Mouse (Mus musculus): ENCODE results near the gene Olig3. TPM values are rescaled to one million over a fixed set of nuclear protein-coding genes. Genes with fewer than 3 reads are reported as not detected.
"Not testable (repeated sequence)": the region's sequence is repeated elsewhere in the genome, so short reads cannot be mapped to it uniquely, and the experiment has no call there.

The Olig3 gene
- polyA plus RNA-seq, 1 experiment from 2014 or later = not detected

DNA sequence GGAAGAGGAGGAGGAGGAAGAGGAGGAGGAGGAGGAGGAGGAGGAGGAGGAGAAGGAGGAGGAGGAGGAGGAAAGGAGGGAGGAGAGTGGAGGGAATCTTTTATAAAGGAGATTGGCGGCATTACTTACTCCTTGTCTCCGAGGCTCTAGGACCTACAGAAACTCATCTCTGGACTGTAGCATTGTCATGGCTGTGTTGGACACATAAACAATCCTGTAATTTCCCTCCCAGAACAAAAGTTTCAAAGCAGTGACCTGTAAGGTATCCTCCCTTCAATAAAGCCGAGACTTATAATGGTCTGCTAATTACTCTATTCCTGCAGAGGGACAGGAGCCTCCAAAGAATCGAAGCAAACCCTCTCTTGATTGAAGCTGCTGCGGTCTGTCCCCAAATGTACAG, 7.0 kb downstream of the Olig3 start:
- Histone ChIP-seq H3K4me2 (no peak overlapping the region), H3K36me3 (no peaks in the 10 kb centered on the region), H3K9ac (no peak overlapping the region), H3K27me3 (peaks cover 63% of the 10 kb centered on the region), H3K4me3 (no peak overlapping the region), H3K27ac (no peak overlapping the region), H3K4me1 (peaks cover 16% of the 10 kb centered on the region), H3K9me3 (no peaks in the 10 kb centered on the region)
- ATAC-seq (ENCODE audit: insufficient number of reproducible peaks, low FRiP score, low TSS enrichment, low read depth) = no peak
- WGBS = 6% methylated on average over 5 of the region's 5 CpGs

GRCm38 (mm10) chr10:19369143-19369542, 12.8 kb downstream of the Olig3 start:
- no peak overlapping the region for H3K9ac ChIP-seq
- no peaks in the 10 kb centered on the region for H3K36me3 ChIP-seq
- no peak for ATAC-seq (ENCODE audit: insufficient number of reproducible peaks, low FRiP score, low TSS enrichment, low read depth)
- H3K4me2 ChIP-seq = no peak overlapping the region
- H3K4me3 ChIP-seq = no peak overlapping the region
- H3K4me1 ChIP-seq = no peaks in the 10 kb centered on the region
- WGBS = 78% methylated on average over 9 of the region's 9 CpGs
- H3K9me3 ChIP-seq = no peaks in the 10 kb centered on the region
- H3K27me3 ChIP-seq = peaks cover 17% of the 10 kb centered on the region
- H3K27ac ChIP-seq = no peak overlapping the region

- H3K36me3 ChIP-seq = no peaks in the 10 kb centered on the region
- H3K9ac ChIP-seq = no peak overlapping the region
- no peaks in the 10 kb centered on the region for H3K4me1 ChIP-seq
- 52% methylated on average over 3 of the region's 3 CpGs for WGBS
- peaks cover 7% of the 10 kb centered on the region; the same call in 1 of the 2 replicates for H3K27me3 ChIP-seq
- no peak overlapping the region for H3K4me3 ChIP-seq
- ATAC-seq (ENCODE audit: insufficient number of reproducible peaks, low FRiP score, low TSS enrichment, low read depth) = no peak
- H3K4me2 ChIP-seq = no peak overlapping the region
- no peaks in the 10 kb centered on the region for H3K9me3 ChIP-seq
- H3K27ac ChIP-seq = no peak overlapping the region
Measured at GRCm38 (mm10) chr10:19370146-19370545, 13.8 kb downstream of the Olig3 start.

DNA sequence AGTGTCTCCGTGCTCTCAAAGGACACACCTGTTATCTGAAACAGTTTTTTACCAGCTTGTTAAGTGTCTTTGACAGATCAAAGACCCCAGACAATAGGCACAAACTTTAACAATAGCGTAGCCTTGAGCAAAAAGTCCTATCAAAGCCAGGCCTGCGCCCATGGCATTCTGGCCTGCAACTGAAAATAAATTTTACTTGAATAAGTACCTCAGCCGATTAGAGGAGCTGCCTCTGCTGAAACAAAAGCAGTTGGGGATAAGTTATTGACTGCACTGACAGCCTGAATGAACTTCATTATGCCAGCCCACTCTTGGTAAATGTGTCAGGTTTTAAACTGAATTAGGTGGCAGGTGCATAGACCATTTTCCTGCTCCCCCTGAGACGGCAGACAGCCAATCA, 15.9 kb downstream of the Olig3 start:
- H3K27me3 ChIP-seq = no peaks in the 10 kb centered on the region
- H3K36me3 ChIP-seq = no peaks in the 10 kb centered on the region
- no peak overlapping the region for H3K4me2 ChIP-seq
- no peaks in the 10 kb centered on the region for H3K9me3 ChIP-seq
- H3K4me3 ChIP-seq = no peak overlapping the region
- WGBS = 42% methylated on average over 5 of the region's 5 CpGs
- ATAC-seq (ENCODE audit: insufficient number of reproducible peaks, low FRiP score, low TSS enrichment, low read depth) = no peak
- no peak overlapping the region for H3K27ac ChIP-seq
- H3K9ac ChIP-seq = no peak overlapping the region
- no peaks in the 10 kb centered on the region for H3K4me1 ChIP-seq

DNA sequence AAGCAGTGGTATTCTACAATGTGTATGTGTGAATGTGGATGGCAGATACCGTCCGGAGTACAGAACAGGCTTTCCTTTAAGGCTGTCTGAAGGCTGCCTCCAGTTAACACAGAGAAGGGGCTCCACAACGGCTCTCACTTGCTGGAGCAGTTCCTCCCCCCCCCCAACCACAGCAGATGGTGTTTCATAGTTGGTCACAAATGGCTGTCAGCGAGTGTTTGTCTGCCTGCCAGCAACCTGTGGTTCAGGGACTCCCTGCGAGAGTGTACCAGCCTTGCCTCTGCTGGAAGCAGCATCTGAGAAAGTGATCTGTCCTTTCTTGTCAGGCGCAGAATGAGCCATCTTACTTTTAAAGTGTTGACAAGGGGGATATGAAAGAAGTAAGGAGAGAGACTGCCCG, 17.5 kb downstream of the Olig3 start:
- ATAC-seq (ENCODE audit: insufficient number of reproducible peaks, low FRiP score, low TSS enrichment, low read depth) = no peak
- H3K4me3 ChIP-seq = no peak overlapping the region
- H3K4me2 ChIP-seq = no peak overlapping the region
- WGBS = 54% methylated on average over 7 of the region's 7 CpGs
- no peaks in the 10 kb centered on the region for H3K36me3 ChIP-seq
- no peak overlapping the region for H3K27ac ChIP-seq
- H3K4me1 ChIP-seq = no peaks in the 10 kb centered on the region
- no peaks in the 10 kb centered on the region for H3K27me3 ChIP-seq
- no peaks in the 10 kb centered on the region for H3K9me3 ChIP-seq
- H3K9ac ChIP-seq = no peak overlapping the region

GRCm38 (mm10) chr10:19374311-19374710, 18.0 kb downstream of the Olig3 start:
- no peaks in the 10 kb centered on the region for H3K9me3 ChIP-seq
- no peaks in the 10 kb centered on the region for H3K4me1 ChIP-seq
- H3K9ac ChIP-seq = no peak overlapping the region
- no peak overlapping the region for H3K27ac ChIP-seq
- no peaks in the 10 kb centered on the region for H3K36me3 ChIP-seq
- WGBS = 76% methylated on average over 3 of the region's 3 CpGs
- ATAC-seq (ENCODE audit: insufficient number of reproducible peaks, low FRiP score, low TSS enrichment, low read depth) = no peak
- H3K4me2 ChIP-seq = no peak overlapping the region
- H3K4me3 ChIP-seq = no peak overlapping the region
- no peaks in the 10 kb centered on the region for H3K27me3 ChIP-seq

DNA sequence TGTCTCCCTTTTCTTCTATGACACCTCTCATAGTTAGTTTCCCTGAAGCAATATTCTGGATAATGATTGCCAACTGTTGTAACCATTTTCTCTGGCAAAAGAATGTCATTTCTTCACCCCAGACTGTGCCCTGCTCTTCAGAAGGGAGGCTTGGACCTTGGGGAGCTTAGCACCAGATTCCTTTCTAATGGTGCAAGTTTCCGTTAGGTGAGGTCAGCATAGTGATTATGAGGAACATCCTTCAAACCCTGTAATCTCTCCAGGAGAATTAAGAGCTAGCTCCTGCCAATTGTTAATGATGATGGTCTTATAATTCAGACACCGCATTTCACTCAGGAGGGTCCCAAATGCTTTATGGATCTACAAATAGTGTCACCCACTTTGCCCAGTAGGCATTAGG, 19.5 kb downstream of the Olig3 start:
- Histone ChIP-seq H3K9me3 (no peaks in the 10 kb centered on the region), H3K4me1 (no peaks in the 10 kb centered on the region), H3K27ac (no peak overlapping the region), H3K9ac (no peak overlapping the region), H3K4me3 (no peak overlapping the region), H3K27me3 (no peaks in the 10 kb centered on the region), H3K36me3 (no peaks in the 10 kb centered on the region), H3K4me2 (no peak overlapping the region)
- ATAC-seq (ENCODE audit: insufficient number of reproducible peaks, low FRiP score, low TSS enrichment, low read depth) = no peak
- 83% methylated on average over 2 of the region's 2 CpGs for WGBS

GRCm38 (mm10) chr10:19380971-19381370, 24.6 kb downstream of the Olig3 start:
- H3K36me3 ChIP-seq; H3K4me3 ChIP-seq; ATAC-seq (ENCODE audit: insufficient number of reproducible peaks, low FRiP score, low TSS enrichment, low read depth); H3K4me2 ChIP-seq; H3K9me3 ChIP-seq; H3K4me1 ChIP-seq; H3K9ac ChIP-seq; H3K27me3 ChIP-seq; H3K27ac ChIP-seq: not testable (repeated sequence)
- WGBS = 88% methylated on average over 1 of the region's 1 CpGs

DNA sequence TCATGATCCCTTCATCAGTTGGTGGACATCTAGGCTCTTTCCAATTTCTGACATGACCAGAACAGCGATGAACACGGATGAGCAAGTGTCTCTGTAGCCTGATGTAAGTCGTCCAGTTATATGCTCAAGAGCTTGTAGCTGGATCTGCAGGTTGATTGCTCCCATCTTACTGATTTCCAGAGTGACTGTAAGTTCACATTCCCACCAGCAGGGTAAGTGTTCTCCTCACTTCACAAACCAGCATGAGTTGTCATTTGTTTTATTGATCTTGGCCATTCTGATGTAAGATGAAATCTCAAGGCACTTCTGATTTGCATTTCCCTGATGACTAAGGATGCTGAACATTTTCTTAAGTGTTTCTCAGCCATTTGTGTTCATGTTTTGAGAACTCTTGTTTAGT, 27.8 kb downstream of the Olig3 start:
- Histone ChIP-seq H3K36me3 (no peaks in the 10 kb centered on the region), H3K27me3 (no peaks in the 10 kb centered on the region), H3K27ac (no peak overlapping the region), H3K4me3 (no peak overlapping the region), H3K4me2 (no peak overlapping the region), H3K9me3 (no peaks in the 10 kb centered on the region), H3K4me1 (no peaks in the 10 kb centered on the region), H3K9ac (no peak overlapping the region)
- 80% methylated on average over 3 of the region's 3 CpGs for WGBS
- no peak for ATAC-seq (ENCODE audit: insufficient number of reproducible peaks, low FRiP score, low TSS enrichment, low read depth)

DNA sequence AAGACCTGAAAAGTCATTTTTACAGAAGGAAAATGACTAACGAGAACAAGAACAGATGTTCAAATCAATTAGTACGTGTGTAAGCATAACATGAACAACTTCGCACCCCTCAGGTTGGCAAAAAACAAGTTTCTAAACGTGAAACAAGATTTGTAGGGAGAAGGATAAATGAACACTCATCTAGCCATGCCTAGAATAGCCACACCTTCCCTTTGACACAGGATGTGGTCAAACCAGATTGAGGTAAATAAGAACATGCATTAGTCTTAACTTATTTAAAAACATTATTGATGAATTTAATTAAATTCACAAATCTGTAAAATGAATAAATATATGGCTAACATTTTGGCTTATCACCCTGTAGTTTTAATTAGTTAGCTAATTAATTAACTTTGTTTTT, 35.5 kb downstream of the Olig3 start:
- Histone ChIP-seq H3K27me3 (no peaks in the 10 kb centered on the region), H3K27ac (no peak overlapping the region), H3K9me3 (no peaks in the 10 kb centered on the region), H3K4me2 (no peak overlapping the region), H3K4me1 (no peaks in the 10 kb centered on the region), H3K36me3 (no peaks in the 10 kb centered on the region), H3K4me3 (no peak overlapping the region), H3K9ac (no peak overlapping the region)
- 63% methylated on average over 4 of the region's 4 CpGs for WGBS
- ATAC-seq (ENCODE audit: insufficient number of reproducible peaks, low FRiP score, low TSS enrichment, low read depth) = no peak

GRCm38 (mm10) chr10:19396485-19397137, 40.3 kb downstream of the Olig3 start:
- Histone ChIP-seq H3K4me3 (no peak overlapping the region), H3K27me3 (no peaks in the 10 kb centered on the region), H3K9ac (no peak overlapping the region), H3K4me1 (no peaks in the 10 kb centered on the region), H3K36me3 (no peaks in the 10 kb centered on the region), H3K9me3 (no peaks in the 10 kb centered on the region), H3K27ac (no peak overlapping the region), H3K4me2 (no peak overlapping the region)
- WGBS = 45% methylated on average over 9 of the region's 9 CpGs
- ATAC-seq (ENCODE audit: insufficient number of reproducible peaks, low FRiP score, low TSS enrichment, low read depth) = no peak

GRCm38 (mm10) chr10:19397396-19397795, 41.1 kb downstream of the Olig3 start:
- ATAC-seq (ENCODE audit: insufficient number of reproducible peaks, low FRiP score, low TSS enrichment, low read depth) = no peak
- no peak overlapping the region for H3K4me3 ChIP-seq
- H3K9ac ChIP-seq = no peak overlapping the region
- no peaks in the 10 kb centered on the region for H3K4me1 ChIP-seq
- H3K9me3 ChIP-seq = no peaks in the 10 kb centered on the region
- no peaks in the 10 kb centered on the region for H3K36me3 ChIP-seq
- 87% methylated on average over 12 of the region's 12 CpGs for WGBS
- H3K27ac ChIP-seq = no peak overlapping the region
- H3K27me3 ChIP-seq = no peaks in the 10 kb centered on the region
- H3K4me2 ChIP-seq = no peak overlapping the region

DNA sequence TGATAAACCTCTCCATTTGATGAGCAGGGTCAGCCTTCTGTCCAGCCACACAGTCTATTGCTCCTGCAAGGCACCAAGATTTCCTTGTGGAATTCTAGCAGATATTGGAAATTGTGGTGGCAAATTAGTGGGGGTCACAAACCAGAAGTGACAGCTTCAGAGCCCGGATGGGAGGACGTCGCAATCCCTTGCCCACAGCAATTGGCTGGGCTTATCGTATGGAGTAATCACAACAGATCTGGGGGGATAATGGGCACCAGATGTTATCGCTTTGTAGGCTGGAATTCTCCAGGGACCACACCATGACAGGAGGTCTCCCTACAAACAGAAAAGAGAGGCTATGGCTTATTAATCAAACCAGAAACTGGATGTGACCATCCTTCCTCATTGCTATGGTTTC, 44.8 kb downstream of the Olig3 start:
- no peaks in the 10 kb centered on the region for H3K4me1 ChIP-seq
- H3K4me2 ChIP-seq = no peak overlapping the region
- WGBS = 15% methylated on average over 5 of the region's 5 CpGs
- H3K36me3 ChIP-seq = no peaks in the 10 kb centered on the region
- H3K4me3 ChIP-seq = no peak overlapping the region
- no peak overlapping the region for H3K27ac ChIP-seq
- no peaks in the 10 kb centered on the region for H3K27me3 ChIP-seq
- H3K9ac ChIP-seq = no peak overlapping the region
- H3K9me3 ChIP-seq = no peaks in the 10 kb centered on the region
- no peak for ATAC-seq (ENCODE audit: insufficient number of reproducible peaks, low FRiP score, low TSS enrichment, low read depth)
